23 mouse cellular contexts compared by ENCODE assay signal in the genomic region with DNA sequence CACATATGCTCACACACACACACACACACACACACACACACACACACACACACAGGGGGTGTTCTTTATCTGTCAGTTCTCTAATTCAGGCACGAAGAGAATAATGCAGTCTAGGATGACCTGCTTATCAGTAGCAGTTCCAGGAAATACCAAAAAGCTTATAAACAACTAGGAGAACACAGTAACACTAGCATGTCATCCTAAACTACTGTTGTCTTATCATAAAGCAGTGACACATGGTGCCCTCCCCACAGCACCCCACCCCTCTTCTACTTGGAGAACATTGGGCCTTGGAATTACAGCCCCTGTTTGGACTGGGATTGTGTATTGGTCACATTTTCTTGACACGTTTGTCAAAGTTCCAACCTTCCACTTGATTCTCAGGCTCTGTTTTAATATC.
DNase-seq lines count a peak whose midpoint lies in the region; ATAC-seq lines count a peak whose summit lies in the region.
"Had no signal": no experiment of that assay in that cellular context is flagged by ENCODE, and none has a peak within 500 bp of the region (broad histone marks: within the 10 kb centered on the region; RNA-seq: fewer than 3 reads in every experiment).

No protein-coding gene starts in this region.

- H3K9me3 ChIP-seq in liver, embryonic 13.5 days (replicated peaks), result no peaks in the 10 kb centered on the region
- H3K9me3 ChIP-seq in embryonic facial prominence, embryonic 15.5 days (replicated peaks), result no peaks in the 10 kb centered on the region
- H3K9me3 ChIP-seq in liver, embryonic 16.5 days (replicated peaks; ENCODE audit: control insufficient read depth, low read length), result no peaks in the 10 kb centered on the region; the same call in 1 of the 2 replicates
- H3K9me3 ChIP-seq: embryonic facial prominence, embryonic 12.5 days; forebrain, embryonic 10.5 days; forebrain, embryonic 13.5 days; heart, embryonic 10.5 days; heart, embryonic 13.5 days; hindbrain, embryonic 12.5 days; hindbrain, embryonic 15.5 days had no signal

- 18% methylated on average over 2 of the region's 2 CpGs for WGBS in liver, embryonic 13.5 days (ENCODE audit: insufficient replicate concordance)
- WGBS in embryonic facial prominence, embryonic 15.5 days, result 54% methylated on average over 2 of the region's 2 CpGs
- 39% methylated on average over 2 of the region's 2 CpGs for WGBS in liver, embryonic 16.5 days (ENCODE audit: insufficient replicate concordance)

- DNase-seq in liver, embryonic 13.5 days, result no peak
- no peak for DNase-seq in liver
- DNase-seq in gastrocnemius, postnatal 25 days, result no peak
- DNase-seq in left cerebral cortex, postnatal 25 days (ENCODE audit: low spot score in 2 of 2), result no peak
- DNase-seq: adrenal gland, adult 2 months; adrenal gland, postnatal 14 days; cerebellum, adult 18-20 months; cerebellum, adult 9-10 months; cerebellum, postnatal 14 days; gastrocnemius, postnatal 10 days; heart, adult 18-20 months; heart, postnatal 14 days had no signal

- intact Hi-C loops in left cerebral cortex, postnatal 25 days (cut with DNase I), result no loop called here

- no peaks in the 10 kb centered on the region for H3K36me3 ChIP-seq in liver, embryonic 13.5 days
- no peaks in the 10 kb centered on the region for H3K36me3 ChIP-seq in embryonic facial prominence, embryonic 15.5 days
- no peaks in the 10 kb centered on the region for H3K36me3 ChIP-seq in liver, embryonic 16.5 days (ENCODE audit: control insufficient read depth, insufficient read depth)
- H3K36me3 ChIP-seq: embryonic facial prominence, embryonic 12.5 days; forebrain, embryonic 10.5 days; heart, embryonic 10.5 days; heart, embryonic 13.5 days; hindbrain, embryonic 12.5 days; hindbrain, embryonic 15.5 days had no signal

- no peaks in the 10 kb centered on the region for H3K4me1 ChIP-seq in liver, embryonic 13.5 days (replicated peaks)
- no peaks in the 10 kb centered on the region for H3K4me1 ChIP-seq in embryonic facial prominence, embryonic 15.5 days
- no peaks in the 10 kb centered on the region for H3K4me1 ChIP-seq in liver, embryonic 16.5 days (ENCODE audit: control insufficient read depth, low read depth, low read length)
- H3K4me1 ChIP-seq: forebrain, embryonic 13.5 days; heart, embryonic 13.5 days; hindbrain, embryonic 12.5 days; hindbrain, embryonic 15.5 days had no signal

- H3K9ac ChIP-seq in liver, embryonic 13.5 days, result no peak overlapping the region
- no peak overlapping the region for H3K9ac ChIP-seq in embryonic facial prominence, embryonic 15.5 days
- no peak overlapping the region for H3K9ac ChIP-seq in liver, embryonic 16.5 days (ENCODE audit: low read depth, low read length)
- H3K9ac ChIP-seq: embryonic facial prominence, embryonic 12.5 days; forebrain, embryonic 13.5 days; heart, embryonic 13.5 days; hindbrain, embryonic 12.5 days; hindbrain, embryonic 15.5 days had no signal

- no peak overlapping the region for H3K4me2 ChIP-seq in liver, embryonic 13.5 days
- peak overlapping the region; percentile 15; the same call in 1 of the 2 replicates for H3K4me2 ChIP-seq in embryonic facial prominence, embryonic 15.5 days (replicated peaks)
- no peak overlapping the region for H3K4me2 ChIP-seq in liver, embryonic 16.5 days (ENCODE audit: low read depth, low read length)
- H3K4me2 ChIP-seq: embryonic facial prominence, embryonic 12.5 days; forebrain, embryonic 13.5 days; heart, embryonic 13.5 days; hindbrain, embryonic 12.5 days; hindbrain, embryonic 15.5 days had no signal

- H3K4me3 ChIP-seq in liver, embryonic 13.5 days (replicated peaks), result no peak overlapping the region
- H3K4me3 ChIP-seq in embryonic facial prominence, embryonic 15.5 days (replicated peaks), result peak overlapping the region; percentile 17
- no peak overlapping the region for H3K4me3 ChIP-seq in liver, embryonic 16.5 days (ENCODE audit: low read depth, low read length)
- H3K4me3 ChIP-seq: embryonic facial prominence, embryonic 12.5 days; forebrain, embryonic 10.5 days; forebrain, embryonic 13.5 days; heart, embryonic 10.5 days; heart, embryonic 13.5 days; hindbrain, embryonic 12.5 days; hindbrain, embryonic 15.5 days had no signal

- ATAC-seq in liver, embryonic 13.5 days (ENCODE audit: low read depth), result peak; percentile 60
- ATAC-seq in embryonic facial prominence, embryonic 15.5 days (ENCODE audit: insufficient number of reproducible peaks, low FRiP score, low TSS enrichment, low read depth), result no peak
- ATAC-seq in liver, embryonic 16.5 days (ENCODE audit: low read depth), result peak; percentile 39; the same call in 1 of the 2 replicates
- ATAC-seq: CD4-positive, CD25-positive, alpha-beta regulatory T cell, adult 4 months; forebrain, embryonic 13.5 days; forebrain, embryonic 16.5 days had no signal

- H3K27ac ChIP-seq in liver, embryonic 13.5 days, result no peak overlapping the region
- no peak overlapping the region for H3K27ac ChIP-seq in embryonic facial prominence, embryonic 15.5 days (replicated peaks)
- no peak overlapping the region for H3K27ac ChIP-seq in liver, embryonic 16.5 days (ENCODE audit: low read length)
- H3K27ac ChIP-seq: embryonic facial prominence, embryonic 12.5 days; forebrain, embryonic 10.5 days; forebrain, embryonic 13.5 days; heart, embryonic 10.5 days; heart, embryonic 13.5 days; hindbrain, embryonic 12.5 days; hindbrain, embryonic 15.5 days had no signal

- H3K27me3 ChIP-seq in liver, embryonic 13.5 days, result no peaks in the 10 kb centered on the region
- H3K27me3 ChIP-seq in embryonic facial prominence, embryonic 15.5 days, result no peaks in the 10 kb centered on the region
- no peaks in the 10 kb centered on the region for H3K27me3 ChIP-seq in liver, embryonic 16.5 days (ENCODE audit: control insufficient read depth, insufficient read depth, low read depth, low read length)
- H3K27me3 ChIP-seq: embryonic facial prominence, embryonic 12.5 days; forebrain, embryonic 13.5 days; heart, embryonic 13.5 days; hindbrain, embryonic 12.5 days; hindbrain, embryonic 15.5 days had no signal
